Mouse (Mus musculus) left cerebral cortex, adult 2 months (tissue): ENCODE results near the gene Eapp. TPM values are rescaled to one million over a fixed set of nuclear protein-coding genes. Genes with fewer than 3 reads are reported as not detected.

Experiments
- DNase-seq, 2 experiments: peaks; one replicate each; pipeline ENCODE4 v3.0.0; 2021 to 2022; ENCODE audit warnings: low spot score in 2 of 2, mixed read lengths in 1 of 2; ENCODE audit errors: extremely low spot score in 1 of 2
- H3K27ac ChIP-seq: fragments of 200-600 bp; 2 replicates; pipeline ENCODE4 v1.8.1; 2022
- H3K4me3 ChIP-seq: fragments of 200-600 bp; 2 replicates; pipeline ENCODE4 v1.8.1; 2022
- CTCF ChIP-seq: fragments of 200-600 bp; IDR thresholded peaks from 2 replicates; pipeline ENCODE4 v1.8.1; 2022; ENCODE audit warnings: antibody characterized with exemption, mild to moderate bottlenecking, moderate library complexity
- intact Hi-C: fragments of 180-260 bp; cut with DNase I; formaldehyde crosslinking; loops from one replicate; pipeline ENCODE4 v1.15.1; 2025
- microRNA-seq, 2 experiments: library from miRNA; unstranded; fragments of <30 nt; microRNA quantifications; one replicate each; pipeline ENCODE4 v1.2.0; 2021
- total RNA-seq, 2 experiments: library from RNA; stranded (reverse); gene quantifications; 2 replicates each; pipeline ENCODE4 v1.2.3; 2021

Eapp gene
- total RNA-seq, 2 experiments from 2014 or later: 37.7 to 42.4 TPM

DNA sequence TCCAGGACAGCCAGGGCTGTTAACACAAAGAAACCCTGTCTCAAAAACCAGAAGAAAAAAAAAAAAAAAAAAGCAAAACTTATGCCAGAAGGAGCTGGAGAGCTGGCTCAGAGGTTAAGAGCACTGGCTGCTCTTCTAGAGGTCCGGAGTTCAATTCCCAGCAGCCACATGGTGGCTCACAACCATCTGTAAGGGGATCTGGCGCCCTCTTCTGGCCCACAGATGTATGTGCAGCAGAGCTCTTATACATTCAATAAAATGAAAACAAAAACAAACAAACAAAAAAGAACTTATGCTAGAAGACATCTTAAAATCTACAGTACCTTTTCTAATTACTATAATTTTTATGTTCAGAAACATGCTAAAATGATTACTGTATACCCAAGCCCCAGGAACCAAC is 50.8 kb downstream of the Eapp start:
- intact Hi-C loops: no loop called here

DNA sequence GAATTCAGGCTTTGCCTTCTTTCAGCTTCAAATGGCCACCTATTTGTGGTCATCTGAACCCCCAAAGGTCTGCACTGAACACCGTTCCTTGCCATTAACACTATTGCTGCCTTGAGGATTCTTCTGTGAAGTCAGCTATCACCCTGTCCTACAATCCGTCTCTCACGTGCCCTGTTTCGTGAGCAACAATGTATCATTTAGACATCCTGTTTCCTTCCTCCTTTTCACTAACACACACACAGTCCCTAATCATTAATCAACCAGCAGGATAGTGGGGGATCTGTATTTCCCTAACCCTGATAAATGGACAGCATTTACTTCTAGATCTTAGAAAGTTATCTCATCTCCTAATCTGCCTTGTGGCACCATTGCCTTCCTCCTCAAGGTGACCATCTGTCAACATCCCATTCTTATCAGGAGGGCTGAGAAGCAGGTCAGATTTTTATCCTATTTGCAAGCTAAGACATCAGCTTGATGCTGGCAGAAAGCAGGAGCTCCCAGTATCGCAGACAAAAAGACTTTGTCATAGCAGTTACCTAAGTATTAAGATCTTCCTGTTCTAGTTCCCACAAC is 52.3 kb downstream of the Eapp start:
- intact Hi-C loops: no loop called here
- H3K4me3 ChIP-seq: no peak overlapping the region
- no peak overlapping the region for H3K27ac ChIP-seq
- no peak for TF ChIP-seq CTCF
- DNase-seq: no peak

More for the DNA sequence above, 50.8 kb downstream of the Eapp start:
- no peak overlapping the region for H3K4me3 ChIP-seq
- peak; percentile 18 for TF ChIP-seq CTCF
- H3K27ac ChIP-seq: no peak overlapping the region
- no peak for DNase-seq

DNA sequence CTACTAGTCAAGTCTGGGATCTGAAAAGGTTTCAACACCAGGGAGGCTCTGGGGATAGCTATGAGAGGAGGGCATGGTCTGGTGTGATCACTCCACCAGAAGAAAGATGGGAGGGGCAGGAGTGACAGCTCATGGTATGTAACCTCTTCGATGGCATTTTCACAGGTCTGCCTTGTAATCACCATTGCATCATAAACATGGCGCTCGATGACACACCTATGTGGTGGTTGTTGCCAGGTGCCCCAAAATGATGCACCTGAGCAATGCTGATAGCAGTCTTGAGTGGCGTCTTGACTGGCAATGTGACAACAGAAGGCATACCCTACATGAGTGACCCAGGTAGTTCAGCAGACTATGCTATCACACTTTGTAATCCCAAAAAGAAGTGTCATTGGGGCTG is 54.3 kb downstream of the Eapp start:
- DNase-seq: no peak
- intact Hi-C loops: no loop called here
- TF ChIP-seq CTCF: no peak
- no peak overlapping the region for H3K27ac ChIP-seq
- H3K4me3 ChIP-seq: no peak overlapping the region

DNA sequence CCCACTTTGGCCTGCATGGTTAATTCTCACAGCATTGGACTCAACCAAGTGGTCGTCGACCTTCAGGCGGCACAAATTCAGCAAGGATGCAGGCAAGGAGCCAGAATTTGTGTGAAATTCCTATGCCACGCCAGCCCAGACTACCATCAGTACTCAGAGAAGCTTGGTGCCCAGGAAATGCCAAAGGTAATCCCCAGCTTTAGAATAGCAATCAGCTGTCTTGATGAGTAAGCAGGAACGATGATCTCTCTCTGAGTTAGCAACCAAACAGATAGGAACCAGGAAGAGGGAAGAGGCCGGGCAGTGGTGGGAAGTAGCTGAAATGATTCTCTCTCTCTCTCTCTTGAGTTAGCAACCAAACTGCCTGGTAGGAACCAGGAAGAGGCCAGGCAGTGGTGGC is 55.4 kb downstream of the Eapp start:
- no peak overlapping the region for H3K4me3 ChIP-seq
- DNase-seq: no peak
- intact Hi-C loops: no loop called here
- no peak for TF ChIP-seq CTCF
- H3K27ac ChIP-seq: no peak overlapping the region

DNA sequence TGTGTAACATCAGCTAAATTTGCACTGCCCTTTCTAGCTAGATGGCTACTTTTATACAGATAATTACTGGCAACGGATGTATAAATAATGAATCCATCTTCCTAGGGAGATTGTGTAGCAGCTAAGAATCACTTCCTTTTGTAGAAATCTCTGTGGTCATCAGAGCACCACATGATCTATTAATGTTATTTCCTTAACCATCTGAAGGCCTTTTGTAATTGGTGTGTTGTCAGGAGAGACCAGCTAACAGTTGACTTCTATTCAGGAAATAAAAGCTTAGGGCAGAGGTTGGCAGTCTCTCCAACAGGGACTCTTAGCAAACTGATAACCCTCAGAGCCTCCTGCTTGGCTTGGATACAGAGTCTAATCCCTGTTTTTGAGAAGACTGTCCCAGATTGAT is 58.7 kb downstream of the Eapp start:
- no peak for TF ChIP-seq CTCF
- Histone ChIP-seq H3K27ac (no peak overlapping the region), H3K4me3 (no peak overlapping the region)
- intact Hi-C loops: no loop called here
- DNase-seq: no peak

DNA sequence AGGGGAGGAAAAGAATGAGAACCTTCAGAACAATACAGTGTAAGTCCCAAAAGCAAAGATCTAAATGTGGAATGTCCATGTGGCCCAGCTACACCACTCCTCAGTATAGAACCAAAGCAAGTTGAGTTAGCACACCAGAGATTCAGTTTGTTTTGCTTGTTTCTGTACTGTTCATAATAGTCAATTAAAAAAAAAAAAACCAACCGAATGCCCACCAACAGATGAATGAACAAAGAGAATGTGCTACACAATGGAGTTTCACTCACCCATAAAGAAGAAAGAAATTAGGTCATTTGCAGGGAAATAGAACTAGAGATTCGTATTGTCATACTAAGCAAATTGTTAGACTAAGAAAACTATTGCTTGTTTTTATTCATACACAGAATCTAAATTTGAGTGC is 63.6 kb downstream of the Eapp start:
- no peak overlapping the region for H3K4me3 ChIP-seq
- no peak for DNase-seq
- no peak overlapping the region for H3K27ac ChIP-seq
- intact Hi-C loops: no loop called here
- no peak for TF ChIP-seq CTCF

DNA sequence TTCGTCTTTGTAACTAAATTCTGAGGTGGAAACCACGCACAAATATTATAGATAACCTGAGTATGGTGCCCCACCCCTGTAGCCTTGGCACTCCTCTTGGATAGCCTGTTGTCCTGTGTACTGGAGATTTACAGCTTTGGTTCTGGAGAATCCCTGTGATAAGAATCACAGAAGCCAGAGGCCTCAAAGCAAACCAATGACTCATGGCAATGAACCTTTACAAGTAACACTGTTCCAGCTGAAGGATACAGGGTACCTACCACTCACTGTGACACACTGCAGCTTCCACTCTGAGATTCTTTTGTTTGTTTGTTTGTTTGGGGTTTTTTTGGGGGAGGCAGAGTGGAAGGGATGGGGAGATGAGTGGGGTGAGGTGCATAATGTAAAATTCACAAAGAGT is 73.8 kb downstream of the Eapp start:
- no peak for DNase-seq
- intact Hi-C loops: loop anchor here (2.0 kb wide), 1 partner anchor 13 kb away; no protein-coding TSS in a partner anchor
- no peak overlapping the region for H3K27ac ChIP-seq
- TF ChIP-seq CTCF: no peak
- H3K4me3 ChIP-seq: no peak overlapping the region

Small RNAs within 50 kb of the gene (microRNA-seq; reads per million reads assigned to microRNA genes)
- 0 reads per million in 2 experiments for gene Mir1892

Other genes starting within 250 kb of the Eapp start
- 10 to 100 TPM; 20.8 to 23.3 TPM for gene Sptssa, start 39.3 kb downstream of the Eapp start, total RNA-seq
- gene Snx6, start 99.8 kb upstream of the Eapp start, total RNA-seq: 10 to 100 TPM; 39.5 to 43.1 TPM
- gene Cfl2, start 167.0 kb upstream of the Eapp start, total RNA-seq: 100 to 1,000 TPM; 102 to 115 TPM